Mouse (Mus musculus) forelimb bud, embryonic 11.5 days (tissue): ENCODE measurements at regions not wholly inside any gene's neighbourhood (a gene's known extent, or its start where the extent isn't known, plus 50 kb on each side); places are given as distances from the start of the nearest gene placed in this dataset.

ENCODE experiments used
- DNase-seq: peaks from one replicate; pipeline ENCODE4 v3.0.0-alpha.2; 2012; ENCODE audit warnings: low read depth, low spot score

GRCm38 (mm10) chr2:30525295-30525694 is 51.3 kb upstream of the Ier5l start:
- DNase-seq, result no peak

DNA sequence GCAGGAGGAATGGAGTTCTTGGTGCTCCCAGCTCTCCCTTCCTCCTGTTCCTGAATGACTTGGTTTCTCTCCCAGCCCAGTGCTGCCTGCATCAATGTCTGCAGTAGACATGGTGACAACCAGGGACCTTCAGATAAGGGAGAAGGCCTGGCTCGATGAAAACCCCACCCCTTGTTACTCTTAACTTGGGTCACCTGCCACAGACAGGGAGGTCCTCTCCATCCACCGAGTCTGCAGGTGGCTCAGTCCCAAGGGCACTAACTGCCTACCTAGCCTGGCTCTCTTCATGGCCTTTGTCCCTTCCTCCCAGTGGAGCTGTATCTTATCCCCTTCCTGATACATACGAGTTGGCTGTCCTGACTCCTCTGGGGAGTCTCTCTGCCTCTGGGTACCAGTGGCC is 51.8 kb upstream of the Ier5l start:
- DNase-seq, result no peak

GRCm38 (mm10) chr2:30527495-30527894 is 53.5 kb upstream of the Ier5l start:
- no peak for DNase-seq

DNA sequence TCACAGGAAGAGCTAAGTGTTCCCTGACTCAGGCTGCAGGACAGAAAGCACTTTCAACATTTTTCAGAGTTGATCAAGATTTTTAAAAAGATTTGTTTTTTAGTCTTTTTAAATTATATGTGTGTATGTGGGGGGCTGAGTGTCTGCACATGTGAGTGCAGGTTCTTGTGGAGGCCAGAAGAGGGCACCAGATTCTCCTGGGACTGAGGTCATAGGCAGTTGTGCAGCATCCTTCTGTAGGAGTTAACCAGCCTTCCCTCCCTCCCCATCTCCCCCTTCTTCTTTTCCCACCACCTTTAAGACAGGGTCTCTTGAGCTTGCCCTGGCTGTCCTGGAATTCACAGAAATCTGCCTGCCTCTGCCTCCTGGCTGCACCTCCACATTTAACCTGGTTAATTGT is 58.9 kb upstream of the Ier5l start:
- DNase-seq, result no peak

- DNase-seq, result no peak
These were observed 59.3 kb upstream of the Ier5l start for GRCm38 (mm10) chr2:30533367-30533766.

DNA sequence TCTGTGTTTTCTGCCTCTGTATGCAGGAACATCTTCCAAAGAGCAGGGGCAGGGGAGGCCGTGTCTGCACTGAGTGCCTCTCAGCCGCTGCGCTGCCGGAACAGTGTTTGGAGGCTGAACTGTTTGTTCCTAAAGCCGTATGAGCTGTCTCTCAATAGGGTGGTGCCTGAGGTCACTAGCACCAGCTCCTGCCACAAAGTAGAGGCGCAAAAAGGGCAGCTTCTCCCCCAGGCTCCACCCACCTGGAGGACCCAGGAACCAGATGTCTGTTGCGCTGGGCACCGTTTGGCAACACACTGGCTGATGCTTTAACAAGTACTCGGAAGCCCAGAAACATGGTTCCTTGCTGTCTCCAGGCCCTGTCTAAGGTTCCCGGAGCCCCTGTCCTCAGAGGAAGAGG is 60.4 kb upstream of the Cstad start:
- no peak for DNase-seq

- DNase-seq, result no peak
These were observed 55.5 kb upstream of the Cstad start for GRCm38 (mm10) chr2:30539305-30539704.

GRCm38 (mm10) chr2:30541541-30541940 is 53.3 kb upstream of the Cstad start:
- no peak for DNase-seq

DNA sequence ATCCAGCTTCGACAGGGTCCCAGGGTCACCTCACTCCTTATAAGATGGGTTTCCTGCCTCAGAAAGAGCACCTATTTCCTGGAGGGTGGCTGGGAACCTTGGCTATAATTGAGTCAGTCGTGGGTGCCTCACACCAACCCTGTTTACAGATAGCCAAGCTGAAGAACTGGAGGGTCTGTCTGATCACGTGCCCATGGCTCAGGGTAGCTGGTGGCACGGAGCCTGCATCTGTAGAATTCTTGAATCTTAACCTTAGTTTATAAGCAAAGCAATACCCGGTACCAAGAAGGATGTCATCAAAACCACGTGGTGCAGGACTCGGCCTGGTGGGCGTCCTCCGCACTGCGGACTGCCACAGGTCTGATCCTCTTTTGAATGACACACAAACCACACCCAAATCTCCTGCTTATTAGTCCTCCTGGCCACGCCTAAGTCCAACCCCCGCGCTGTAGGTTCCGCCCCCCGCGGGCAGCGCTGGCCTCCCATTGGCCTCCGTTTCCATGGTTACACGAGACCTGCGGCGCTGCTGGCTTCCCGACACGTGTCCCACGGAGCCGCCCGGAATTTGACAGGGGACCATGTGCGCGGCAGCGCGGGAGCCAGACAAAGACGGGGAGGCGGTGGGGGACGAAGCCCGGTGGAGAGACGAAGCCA is 49.9 kb upstream of the Cstad start:
- DNase-seq, result peak; percentile 96
